Mouse (Mus musculus) forebrain, embryonic 16.5 days (tissue): ENCODE data around the gene Sertad2. TPM values are rescaled to one million over a fixed set of nuclear protein-coding genes. Genes with fewer than 3 reads are reported as not detected.

Source experiments
- ATAC-seq: fragments of 200-750 bp; cut with Nextera tagmentation; 2 replicates; pipeline ENCODE4 v1.8.0; 2017; ENCODE audit warnings: mild to moderate bottlenecking, moderate library complexity
- H3K27ac ChIP-seq: fragments of 300-500 bp; sonication (generic); 2 replicates; pipeline ENCODE4 v1.5.1; 2014; ENCODE audit warnings: low read length, control low read depth
- H3K27me3 ChIP-seq: fragments of 300-500 bp; sonication (generic); replicated peaks from 2 replicates; pipeline ENCODE4 v1.6.1; 2014; ENCODE audit warnings: low read length; ENCODE audit not compliant: control insufficient read depth, insufficient read depth
- H3K36me3 ChIP-seq: fragments of 300-500 bp; sonication (generic); 2 replicates; pipeline ENCODE4 v1.6.1; 2014; ENCODE audit not compliant: control insufficient read depth, insufficient read depth
- H3K4me1 ChIP-seq: fragments of 300-500 bp; sonication (generic); replicated peaks from 2 replicates; pipeline ENCODE4 v1.6.1; 2014; ENCODE audit warnings: low read length; ENCODE audit not compliant: control insufficient read depth, insufficient read depth
- H3K4me2 ChIP-seq: fragments of 300-500 bp; sonication (generic); 2 replicates; pipeline ENCODE4 v1.6.1; 2014; ENCODE audit warnings: mild to moderate bottlenecking, low read length, control low read depth
- H3K4me3 ChIP-seq: fragments of 300-500 bp; sonication (generic); replicated peaks from 2 replicates; pipeline ENCODE4 v1.5.1; 2014; ENCODE audit warnings: mild to moderate bottlenecking, low read length, control low read depth
- H3K9ac ChIP-seq: fragments of 300-500 bp; sonication (generic); replicated peaks from 2 replicates; pipeline ENCODE4 v1.6.1; 2014; ENCODE audit warnings: low read depth, low read length, control low read depth
- H3K9me3 ChIP-seq: fragments of 300-500 bp; sonication (generic); 2 replicates; pipeline ENCODE4 v1.6.1; 2016; ENCODE audit warnings: low read length; ENCODE audit not compliant: control insufficient read depth
- WGBS: fragments of 180-500 bp; shearing (Covaris S2); extraction: QIAGEN DNeasy Blood & Tissue Kit; methylation state at CpG from one replicate; pipeline ENCODE4 v1.1.7; 2014; 5-methylcytosine and 5-hydroxymethylcytosine counted together
- polyA plus RNA-seq: library from polyadenylated mRNA; unstranded; fragments of >200 nt; fragmentation: Nextera tagmentation; extraction: Ambion mirVana; gene quantifications from 2 replicates; pipeline ENCODE4 v1.2.1, GENCODE M21; 2015

Sertad2 gene
- polyA plus RNA-seq, 1 experiment from 2014 or later: 30.3 TPM

DNA sequence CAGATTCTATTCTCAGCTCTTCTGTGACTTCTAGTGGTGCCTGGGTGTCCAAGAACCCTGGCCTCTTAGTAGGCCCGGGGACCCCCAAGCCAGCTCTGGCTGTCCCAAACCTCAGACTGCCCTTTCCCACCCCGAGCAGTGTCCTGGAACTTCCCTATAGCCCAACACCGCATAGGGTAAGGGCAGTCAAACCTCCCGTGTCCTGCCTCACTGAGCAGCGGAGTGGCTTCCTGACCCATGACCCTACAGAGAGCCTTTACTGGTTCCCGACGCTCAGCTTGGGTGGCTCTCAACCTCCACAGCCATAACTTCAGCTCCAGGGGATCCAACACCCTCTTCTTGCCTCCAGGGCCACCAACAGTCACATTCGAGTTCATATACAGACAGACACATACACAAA is 17.1 kb upstream of the Sertad2 start:
- Histone ChIP-seq H3K36me3 (no peaks in the 10 kb centered on the region), H3K9ac (no peak overlapping the region), H3K4me2 (no peak overlapping the region), H3K27me3 (no peaks in the 10 kb centered on the region), H3K9me3 (no peaks in the 10 kb centered on the region), H3K4me3 (no peak overlapping the region), H3K27ac (no peak overlapping the region), H3K4me1 (no peaks in the 10 kb centered on the region)
- no peak for ATAC-seq
- 82% methylated on average over 8 of the region's 8 CpGs for WGBS

GRCm38 (mm10) chr11:20527901-20528300 is 15.2 kb upstream of the Sertad2 start:
- ATAC-seq: no peak
- no peak overlapping the region for H3K9ac ChIP-seq
- no peak overlapping the region for H3K4me2 ChIP-seq
- H3K4me3 ChIP-seq: no peak overlapping the region
- no peaks in the 10 kb centered on the region for H3K36me3 ChIP-seq
- WGBS: 85% methylated on average over 3 of the region's 3 CpGs
- H3K4me1 ChIP-seq: peaks cover 12% of the 10 kb centered on the region
- no peaks in the 10 kb centered on the region for H3K9me3 ChIP-seq
- no peaks in the 10 kb centered on the region for H3K27me3 ChIP-seq
- no peak overlapping the region for H3K27ac ChIP-seq

GRCm38 (mm10) chr11:20531682-20531991 is 11.4 kb upstream of the Sertad2 start:
- Histone ChIP-seq H3K9ac (peak overlapping the region; percentile 76), H3K4me1 (peaks cover 12% of the 10 kb centered on the region), H3K4me3 (peak overlapping the region; percentile 58), H3K9me3 (no peaks in the 10 kb centered on the region), H3K4me2 (peak overlapping the region; percentile 86), H3K27me3 (no peaks in the 10 kb centered on the region), H3K27ac (peak overlapping the region; percentile 58; the same call in 1 of the 2 replicates), H3K36me3 (no peaks in the 10 kb centered on the region)
- 11% methylated on average over 1 of the region's 1 CpGs for WGBS
- ATAC-seq: peak; percentile 45

DNA sequence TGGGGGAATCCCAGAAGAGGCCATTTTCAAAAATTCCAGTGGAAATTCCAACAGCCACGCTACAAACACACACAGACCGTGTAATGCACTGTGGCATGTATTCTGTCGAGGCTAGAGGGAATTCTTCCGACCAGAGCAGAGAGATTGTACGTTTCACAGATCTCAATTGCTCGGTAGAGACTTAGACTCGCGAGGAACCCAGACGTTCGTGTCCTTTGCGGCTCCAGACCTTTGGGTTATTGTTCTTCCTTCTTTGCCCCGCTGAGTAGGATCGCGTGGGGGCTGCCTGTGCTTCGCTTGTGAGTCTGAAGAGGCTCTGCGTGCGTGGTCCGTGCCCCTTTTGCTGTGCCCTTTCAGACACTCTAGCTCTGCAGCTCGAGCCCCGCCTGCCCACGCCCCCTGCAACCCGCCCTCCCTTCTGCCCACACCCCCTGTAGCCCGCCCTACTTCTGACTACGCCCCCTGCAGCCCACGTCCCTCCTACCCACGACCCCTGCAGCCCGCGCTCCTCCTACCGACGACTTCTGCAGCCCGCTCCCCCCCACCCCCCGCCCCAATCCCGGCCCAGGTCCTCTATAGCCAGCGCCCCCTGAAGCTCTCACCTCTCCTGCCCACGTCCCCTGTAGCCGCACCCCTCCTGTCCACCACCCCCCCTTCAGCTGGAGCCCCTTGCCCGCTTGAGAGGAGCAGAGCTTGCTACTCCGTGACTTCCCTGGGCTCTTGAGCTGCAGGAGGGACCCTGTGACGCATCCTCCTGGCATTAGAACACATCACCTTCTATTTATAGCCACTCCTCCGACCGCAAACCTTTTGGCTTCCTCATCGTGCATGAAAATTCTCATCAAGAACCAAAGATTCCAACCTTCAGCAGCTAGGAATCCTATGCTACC is 10.8 kb upstream of the Sertad2 start:
- peak overlapping the region; percentile 86 for H3K4me2 ChIP-seq
- H3K4me1 ChIP-seq: peaks cover 12% of the 10 kb centered on the region
- H3K36me3 ChIP-seq: no peaks in the 10 kb centered on the region
- WGBS: under 1% methylated on average over 38 of the region's 42 CpGs
- no peaks in the 10 kb centered on the region for H3K27me3 ChIP-seq
- H3K4me3 ChIP-seq: peak overlapping the region; percentile 58
- peak overlapping the region; percentile 76 for H3K9ac ChIP-seq
- peak overlapping the region; percentile 58 for H3K27ac ChIP-seq
- ATAC-seq: peak; percentile 85
- no peaks in the 10 kb centered on the region for H3K9me3 ChIP-seq

- Histone ChIP-seq H3K9ac (no peak overlapping the region), H3K27ac (no peak overlapping the region), H3K9me3 (no peaks in the 10 kb centered on the region), H3K36me3 (no peaks in the 10 kb centered on the region), H3K27me3 (no peaks in the 10 kb centered on the region), H3K4me1 (peaks cover 12% of the 10 kb centered on the region), H3K4me3 (no peak overlapping the region), H3K4me2 (no peak overlapping the region)
- WGBS: 81% methylated on average over 4 of the region's 4 CpGs
- no peak for ATAC-seq
These were observed 9.8 kb upstream of the Sertad2 start for GRCm38 (mm10) chr11:20533231-20533630.

DNA sequence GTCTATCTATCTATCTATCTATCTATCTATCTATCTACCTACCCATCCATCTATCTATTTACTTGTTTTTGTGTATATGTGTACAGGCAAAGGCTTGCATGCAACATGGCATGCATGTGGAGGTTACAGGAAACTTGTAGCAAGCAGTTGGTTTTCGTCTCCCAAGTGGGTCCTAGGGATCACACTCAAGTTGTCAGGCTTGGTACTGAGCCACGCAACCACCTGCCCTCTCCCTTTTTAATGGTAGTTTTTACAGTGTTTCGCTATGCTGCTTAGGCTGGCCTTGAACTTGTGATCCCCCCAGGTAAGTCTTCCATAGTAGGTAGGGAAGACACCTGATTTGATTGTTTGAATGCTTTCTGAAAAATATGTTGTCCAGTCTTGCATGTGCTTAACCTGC is 5.8 kb upstream of the Sertad2 start:
- ATAC-seq: no peak
- H3K36me3 ChIP-seq: no peaks in the 10 kb centered on the region
- H3K4me1 ChIP-seq: peaks cover 12% of the 10 kb centered on the region
- 91% methylated on average over 3 of the region's 3 CpGs for WGBS
- no peak overlapping the region for H3K4me3 ChIP-seq
- H3K9ac ChIP-seq: no peak overlapping the region
- H3K27ac ChIP-seq: no peak overlapping the region
- no peaks in the 10 kb centered on the region for H3K9me3 ChIP-seq
- H3K27me3 ChIP-seq: no peaks in the 10 kb centered on the region
- no peak overlapping the region for H3K4me2 ChIP-seq

- no peak overlapping the region for H3K4me3 ChIP-seq
- no peak overlapping the region for H3K27ac ChIP-seq
- no peaks in the 10 kb centered on the region for H3K27me3 ChIP-seq
- H3K4me1 ChIP-seq: peaks cover 7% of the 10 kb centered on the region
- H3K9ac ChIP-seq: no peak overlapping the region
- WGBS: 77% methylated on average over 3 of the region's 3 CpGs
- H3K36me3 ChIP-seq: no peaks in the 10 kb centered on the region
- ATAC-seq: no peak
- H3K9me3 ChIP-seq: no peaks in the 10 kb centered on the region
- no peak overlapping the region for H3K4me2 ChIP-seq
These were observed 4.6 kb upstream of the Sertad2 start for GRCm38 (mm10) chr11:20538496-20538895.

DNA sequence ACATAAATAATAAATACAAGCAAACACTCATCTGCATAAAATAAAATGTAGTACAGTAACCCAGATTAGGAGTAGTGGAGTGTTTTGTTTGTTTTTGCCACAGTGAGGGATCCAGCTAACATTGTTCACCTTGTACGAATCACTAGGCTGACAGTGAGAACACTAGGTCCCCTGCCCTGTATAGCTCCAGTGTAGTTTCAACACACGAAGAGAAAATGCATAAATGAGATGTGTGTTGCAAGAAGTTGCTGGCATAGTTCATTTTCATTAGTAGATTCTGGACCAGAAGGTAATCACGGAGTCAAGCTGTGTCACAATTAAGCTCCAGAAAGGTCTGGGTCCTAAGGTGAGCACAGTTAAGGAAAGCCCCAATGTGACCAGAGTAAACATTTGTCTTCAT is 1.8 kb upstream of the Sertad2 start:
- Histone ChIP-seq H3K4me2 (no peak overlapping the region), H3K9ac (no peak overlapping the region), H3K9me3 (no peaks in the 10 kb centered on the region), H3K27me3 (no peaks in the 10 kb centered on the region), H3K36me3 (no peaks in the 10 kb centered on the region), H3K27ac (no peak overlapping the region), H3K4me3 (no peak overlapping the region), H3K4me1 (peaks cover 12% of the 10 kb centered on the region)
- 73% methylated on average over 3 of the region's 3 CpGs for WGBS
- no peak for ATAC-seq

DNA sequence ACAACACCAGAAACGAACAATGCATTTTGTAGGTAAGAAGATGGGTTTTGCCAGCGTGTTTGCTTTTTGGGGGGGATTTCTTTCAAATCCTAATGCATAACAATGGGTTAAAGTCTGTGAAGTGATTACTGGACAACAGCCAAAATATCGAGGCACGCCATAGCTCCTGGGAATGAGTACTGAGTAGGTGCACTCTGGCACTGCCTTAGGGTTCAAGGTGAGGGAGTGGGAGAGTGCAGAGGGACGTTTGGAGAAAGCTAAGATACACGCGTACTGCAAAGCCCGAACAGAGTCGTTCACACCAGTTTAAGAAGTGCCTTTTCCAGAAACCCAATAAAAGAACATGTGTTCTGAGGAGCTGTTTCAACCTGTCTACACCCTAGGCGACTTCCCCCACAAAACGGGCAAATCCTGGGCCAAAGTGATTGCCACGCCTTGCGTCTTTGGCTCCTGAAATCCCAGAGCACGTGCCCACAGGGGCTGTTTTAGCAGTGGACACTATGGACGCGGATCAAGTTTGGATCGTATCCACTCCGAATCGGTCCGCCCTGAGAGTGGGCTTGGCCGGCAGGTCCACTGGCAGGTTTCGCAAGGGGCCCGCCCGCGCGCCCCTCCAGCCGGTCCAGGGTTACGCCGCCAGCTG is 937 bp upstream of the Sertad2 start:
- Histone ChIP-seq H3K9ac (peak overlapping the region; percentile 71), H3K9me3 (no peaks in the 10 kb centered on the region), H3K27ac (peak overlapping the region; percentile 56; the same call in 1 of the 2 replicates), H3K36me3 (no peaks in the 10 kb centered on the region), H3K4me2 (peak overlapping the region; percentile 84), H3K27me3 (no peaks in the 10 kb centered on the region), H3K4me1 (peaks cover 12% of the 10 kb centered on the region), H3K4me3 (peak overlapping the region; percentile 94)
- under 1% methylated on average over 29 of the region's 29 CpGs for WGBS
- no peak for ATAC-seq
